Mouse (Mus musculus) CH12.LX (cell line): Measurements from ENCODE around the gene 2900026A02Rik. TPM values are rescaled to one million over a fixed set of nuclear protein-coding genes. Genes with fewer than 3 reads are reported as not detected.

Experiments
- DNase-seq: peaks from one replicate; pipeline ENCODE4 v3.0.0-alpha.2; 2013; ENCODE audit errors: extremely low read depth
- H3K27ac ChIP-seq: 2 replicates; pipeline ENCODE4 v1.5.1; 2012; ENCODE audit warnings: low read depth, mild to moderate bottlenecking, control low read depth, moderate library complexity; ENCODE audit not compliant: insufficient read depth
- H3K27me3 ChIP-seq: replicated peaks from 2 replicates; pipeline ENCODE3; 2012; ENCODE audit warnings: inconsistent platforms
- H3K36me3 ChIP-seq, 2 experiments: replicated peaks in 1 of 2; 2 replicates each; pipeline versions ENCODE3 to v1.6.1; 2012; ENCODE audit warnings: inconsistent platforms in 1 of 2, low read length in 1 of 2, mild to moderate bottlenecking in 1 of 2, mixed read lengths in 1 of 2, moderate library complexity in 1 of 2; ENCODE audit not compliant: control insufficient read depth in 1 of 2, insufficient read depth in 1 of 2
- H3K4me1 ChIP-seq, 2 experiments: 2 replicates each; pipeline ENCODE4 v1.6.1; 2012; ENCODE audit warnings: inconsistent platforms in 1 of 2, moderate library complexity in 1 of 2; ENCODE audit not compliant: insufficient read depth in 2 of 2, control insufficient read depth in 1 of 2
- H3K4me2 ChIP-seq: 2 replicates; pipeline ENCODE4 v1.6.1; 2012; ENCODE audit warnings: low read depth, mild to moderate bottlenecking, control low read depth; ENCODE audit not compliant: poor library complexity, insufficient read depth, severe bottlenecking
- H3K4me3 ChIP-seq, 3 experiments: fragments of 150-350 bp in 1 of 3; sonication (generic) in 1 of 3; replicated peaks in 1 of 3; 2 replicates each; pipeline versions ENCODE3 to v1.5.1; 2011 to 2012; ENCODE audit warnings: low read depth in 2 of 3, low read length in 2 of 3, mild to moderate bottlenecking in 2 of 3, moderate library complexity in 2 of 3, control low read depth in 1 of 3, improper control_type of control experiment in 1 of 3, inconsistent platforms in 1 of 3, mixed read lengths in 1 of 3; ENCODE audit not compliant: poor library complexity in 1 of 3
- H3K79me2 ChIP-seq: replicated peaks from 2 replicates; pipeline ENCODE4 v1.6.1; 2012; ENCODE audit warnings: mild to moderate bottlenecking, moderate library complexity; ENCODE audit not compliant: control insufficient read depth, poor library complexity, insufficient read depth, severe bottlenecking; ENCODE audit errors: extremely low read depth
- H3K9ac ChIP-seq: 2 replicates; pipeline ENCODE4 v1.6.1; 2012; ENCODE audit warnings: low read depth, mild to moderate bottlenecking, control low read depth, moderate library complexity; ENCODE audit not compliant: insufficient read depth
- H3K9me3 ChIP-seq: replicated peaks from 2 replicates; pipeline ENCODE3; 2012; ENCODE audit warnings: low read length, inconsistent platforms, mixed read lengths
- CHD1 ChIP-seq: IDR thresholded peaks from 2 replicates; pipeline ENCODE4 v1.6.1; 2012; ENCODE audit warnings: low read depth, low read length, improper control_type of control experiment, inconsistent platforms
- CTCF ChIP-seq, 2 experiments: IDR thresholded peaks in 1 of 2; conservative IDR thresholded peaks in 1 of 2; 2 replicates each; pipeline ENCODE4 v1.5.1; 2011 to 2012; ENCODE audit warnings: low read depth in 2 of 2, low read length in 2 of 2, improper control_type of control experiment in 1 of 2, inconsistent platforms in 1 of 2, mild to moderate bottlenecking in 1 of 2, moderate library complexity in 1 of 2
- ELF1 ChIP-seq: IDR thresholded peaks from 2 replicates; pipeline ENCODE4 v1.6.1; 2014; ENCODE audit warnings: low read depth, mild to moderate bottlenecking, inconsistent platforms, low read length, improper control_type of control experiment
- ETS1 ChIP-seq: conservative IDR thresholded peaks from 2 replicates; pipeline ENCODE4 v1.6.1; 2012; ENCODE audit warnings: low read depth, mild to moderate bottlenecking, inconsistent platforms, low read length, improper control_type of control experiment, moderate library complexity
- GABPA ChIP-seq: IDR thresholded peaks from 2 replicates; pipeline ENCODE4 v1.6.1; 2012; ENCODE audit warnings: low read depth, low read length, improper control_type of control experiment, inconsistent platforms; ENCODE audit not compliant: insufficient replicate concordance
- HCFC1 ChIP-seq: IDR thresholded peaks from 2 replicates; pipeline ENCODE4 v1.6.1; 2012; ENCODE audit warnings: low read depth, mild to moderate bottlenecking, inconsistent platforms, low read length, improper control_type of control experiment
- IRF4 ChIP-seq: IDR thresholded peaks from 2 replicates; pipeline ENCODE4 v1.6.1; 2014; ENCODE audit warnings: low read depth, mild to moderate bottlenecking, inconsistent platforms, low read length, improper control_type of control experiment
- JUN ChIP-seq: IDR thresholded peaks from 2 replicates; pipeline ENCODE4 v1.6.1; 2011; ENCODE audit warnings: low read depth, mild to moderate bottlenecking, low read length, improper control_type of control experiment, moderate library complexity; ENCODE audit not compliant: insufficient read depth
- JUND ChIP-seq: conservative IDR thresholded peaks from 2 replicates; pipeline ENCODE4 v1.6.1; 2011; ENCODE audit warnings: low read depth, low read length, improper control_type of control experiment
- MAFK ChIP-seq: IDR thresholded peaks from 2 replicates; pipeline ENCODE4 v1.6.1; 2011; ENCODE audit warnings: low read length, improper control_type of control experiment; ENCODE audit not compliant: insufficient replicate concordance
- MAX ChIP-seq: IDR thresholded peaks from 2 replicates; pipeline ENCODE4 v1.6.1; 2011; ENCODE audit warnings: low read length, improper control_type of control experiment
- MEF2A ChIP-seq: IDR thresholded peaks from 2 replicates; pipeline ENCODE4 v1.6.1; 2014; ENCODE audit warnings: low read depth, mild to moderate bottlenecking, inconsistent platforms, low read length, improper control_type of control experiment, borderline replicate concordance
- MYC ChIP-seq: IDR thresholded peaks from 2 replicates; pipeline ENCODE4 v1.6.1; 2011; ENCODE audit warnings: low read depth, mild to moderate bottlenecking, improper control_type of control experiment, low read length
- PAX5 ChIP-seq: IDR thresholded peaks from 2 replicates; pipeline ENCODE4 v1.6.1; 2012; ENCODE audit warnings: low read length, inconsistent platforms, mixed read lengths
- POLR2A ChIP-seq: IDR thresholded peaks from 2 replicates; pipeline ENCODE4 v1.6.1; 2011; ENCODE audit warnings: low read depth, mild to moderate bottlenecking, improper control_type of control experiment, low read length
- RAD21 ChIP-seq: IDR thresholded peaks from 2 replicates; pipeline ENCODE4 v1.6.1; 2011; ENCODE audit warnings: low read depth, mild to moderate bottlenecking, low read length, improper control_type of control experiment, moderate library complexity
- RCOR1 ChIP-seq: conservative IDR thresholded peaks from 2 replicates; pipeline ENCODE4 v1.6.1; 2012; ENCODE audit warnings: low read depth, mild to moderate bottlenecking, inconsistent platforms, low read length, improper control_type of control experiment
- SMC3 ChIP-seq: IDR thresholded peaks from 2 replicates; pipeline ENCODE4 v1.6.1; 2011; ENCODE audit warnings: low read depth, low read length, improper control_type of control experiment
- TCF12 ChIP-seq: IDR thresholded peaks from 2 replicates; pipeline ENCODE4 v1.6.1; 2014; ENCODE audit warnings: low read depth, mild to moderate bottlenecking, inconsistent platforms, low read length, improper control_type of control experiment
- ZKSCAN1 ChIP-seq: IDR thresholded peaks from 2 replicates; pipeline ENCODE4 v1.6.1; 2012; ENCODE audit warnings: low read depth, inconsistent platforms, low read length, improper control_type of control experiment, borderline replicate concordance
- ZNF384 ChIP-seq: IDR thresholded peaks from 2 replicates; pipeline ENCODE4 v1.6.1; 2012; ENCODE audit warnings: low read depth, low read length, improper control_type of control experiment, inconsistent platforms
- dilution Hi-C: fragments of 300-500 bp; cut with MboI; formaldehyde crosslinking; loops from 2 replicates; pipeline ENCODE4 v1.14.3; 2020; ENCODE audit warnings: low sequenced_read_pairs; ENCODE audit not compliant: extremely low pct_unique_long_range_greater_than_20kb, extremely low pct_ligation_motif_present
- in situ Hi-C: fragments of 300-500 bp; cut with MboI; formaldehyde crosslinking; loops from 3 replicates; pipeline ENCODE4 v1.14.3; 2019; ENCODE audit warnings: low sequenced_read_pairs, low pct_ligation_motif_present, low pct_unique_long_range_greater_than_20kb, mixed read lengths
- polyA plus RNA-seq: library from polyadenylated mRNA; unstranded; fragments of >175 nt; gene quantifications from 2 replicates; pipeline ENCODE4 v1.2.1, GENCODE M21; 2012; ENCODE audit warnings: low read depth; ENCODE audit not compliant: insufficient read length
- total RNA-seq, 2 experiments: library from RNA; depleted of rRNA; stranded (reverse); fragments of 300-350 nt in 1 of 2; fragments of >200 nt in 1 of 2; gene quantifications; 2 replicates each; pipeline ENCODE4 v1.2.3; 2012 to 2014

The 2900026A02Rik gene
- total and polyA plus RNA-seq, 3 experiments = 0.85 to 4.6 (median 0.93) TPM

DNA sequence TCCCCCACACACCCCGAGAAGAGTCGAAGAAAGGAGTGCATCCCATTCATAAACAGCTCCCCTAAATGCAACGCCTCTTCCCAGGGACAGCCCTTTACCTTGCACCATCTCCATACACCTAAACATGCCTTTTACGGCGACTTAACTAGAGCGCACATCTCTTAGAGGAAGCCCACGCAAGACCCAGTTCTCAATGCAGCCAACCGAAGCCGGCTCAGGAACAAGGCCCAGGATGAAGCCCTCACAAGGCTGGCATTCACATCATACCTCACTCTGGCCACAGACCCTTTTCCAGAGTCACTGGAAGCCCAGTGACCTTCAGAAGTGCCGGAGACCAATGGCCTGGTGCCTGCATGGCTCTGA is 21.3 kb downstream of the 2900026A02Rik start:
- no peak overlapping the region for H3K9ac ChIP-seq
- no peak for DNase-seq
- H3K27me3 ChIP-seq = peaks cover 88% of the 10 kb centered on the region
- no peaks in the 10 kb centered on the region for H3K4me1 ChIP-seq
- dilution Hi-C loops = loop anchor here (25.0 kb wide), 1 partner anchor 112 kb away; the partner anchor contains the start of gene Crybb3
- no peak overlapping the region for H3K27ac ChIP-seq
- no peak overlapping the region for H3K4me3 ChIP-seq
- in situ Hi-C loops = no loop called here
- peaks cover 5% of the 10 kb centered on the region for H3K9me3 ChIP-seq
- TF ChIP-seq ETS1 (no peak), ZNF384 (no peak), GABPA (no peak), IRF4 (no peak), ELF1 (no peak), TCF12 (no peak), RAD21 (no peak), MAFK (no peak)
- TF ChIP-seq, all 38 proteins: peak for 0
- H3K4me2 ChIP-seq = no peak overlapping the region
- no peaks in the 10 kb centered on the region for H3K79me2 ChIP-seq
- H3K36me3 ChIP-seq = no peaks in the 10 kb centered on the region

DNA sequence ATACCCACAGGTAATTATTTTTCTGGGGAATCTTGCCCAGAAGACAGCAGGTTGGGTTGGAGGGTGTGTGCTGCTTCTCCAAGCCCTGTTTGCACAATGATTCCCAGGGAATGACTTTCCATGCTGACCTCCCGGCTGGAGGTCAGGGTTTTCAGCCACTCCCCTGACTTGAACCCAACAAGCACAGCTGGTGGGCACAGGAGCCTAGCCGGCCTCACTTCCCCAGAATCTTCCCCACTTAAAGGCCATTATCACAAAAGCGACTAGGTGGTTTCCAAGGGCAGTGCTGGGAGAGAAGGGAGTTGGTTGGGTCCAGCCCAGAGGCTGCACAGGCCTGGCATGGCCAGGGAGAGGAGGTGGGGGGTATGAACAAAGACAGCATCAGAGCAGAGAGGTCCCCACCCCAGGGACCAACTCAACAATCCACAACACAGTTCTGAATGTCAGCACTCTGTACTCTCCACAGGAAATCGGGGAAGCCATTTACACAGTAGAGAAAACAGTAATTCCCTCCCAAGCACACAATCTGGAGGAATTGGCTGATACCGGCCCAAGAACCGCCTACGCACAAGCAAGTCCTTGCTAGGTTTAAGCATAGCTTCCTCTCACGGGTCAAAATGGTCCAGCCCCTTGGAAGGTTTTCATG is 21.8 kb downstream of the 2900026A02Rik start:
- dilution Hi-C loops (loop anchor here (25.0 kb wide), 1 partner anchor 112 kb away; the partner anchor contains the start of gene Crybb3), in situ Hi-C loops (no loop called here)
- H3K4me1 ChIP-seq = no peaks in the 10 kb centered on the region
- peaks cover 5% of the 10 kb centered on the region for H3K9me3 ChIP-seq
- H3K4me3 ChIP-seq = no peak overlapping the region
- H3K9ac ChIP-seq = no peak overlapping the region
- peaks cover 88% of the 10 kb centered on the region for H3K27me3 ChIP-seq
- no peak overlapping the region for H3K27ac ChIP-seq
- TF ChIP-seq CHD1 (no peak), POLR2A (no peak), ELF1 (no peak), MAX (no peak), RCOR1 (no peak), ZNF384 (no peak), SMC3 (no peak), JUN (no peak), ETS1 (no peak), ZKSCAN1 (no peak), MYC (no peak), HCFC1 (no peak), JUND (no peak), PAX5 (no peak), TCF12 (no peak), MEF2A (no peak), CTCF (conservative IDR thresholded peaks at IDR 0.05 in 1 of 2, IDR thresholded peaks at IDR 0.05 in 1 of 2; ENCODE audit: low read depth in 2 of 2, low read length in 2 of 2) (no peak), RAD21 (no peak)
- TF ChIP-seq, all 38 proteins: peak for 0
- H3K36me3 ChIP-seq = no peaks in the 10 kb centered on the region
- DNase-seq = no peak
- H3K79me2 ChIP-seq = no peaks in the 10 kb centered on the region
- H3K4me2 ChIP-seq = no peak overlapping the region
